Mouse (Mus musculus) mouse trophoblast stem cell (cell line): Measurements from ENCODE around the gene Slc5a4a.

Experiments
- in situ Hi-C, 2 experiments: fragments of 300-500 bp; cut with MseI, MboI; formaldehyde crosslinking; loops; 2 replicates in 1 of 2; 3 replicates in 1 of 2; pipeline ENCODE4 v1.15.1; 2025

Slc5a4a gene

DNA sequence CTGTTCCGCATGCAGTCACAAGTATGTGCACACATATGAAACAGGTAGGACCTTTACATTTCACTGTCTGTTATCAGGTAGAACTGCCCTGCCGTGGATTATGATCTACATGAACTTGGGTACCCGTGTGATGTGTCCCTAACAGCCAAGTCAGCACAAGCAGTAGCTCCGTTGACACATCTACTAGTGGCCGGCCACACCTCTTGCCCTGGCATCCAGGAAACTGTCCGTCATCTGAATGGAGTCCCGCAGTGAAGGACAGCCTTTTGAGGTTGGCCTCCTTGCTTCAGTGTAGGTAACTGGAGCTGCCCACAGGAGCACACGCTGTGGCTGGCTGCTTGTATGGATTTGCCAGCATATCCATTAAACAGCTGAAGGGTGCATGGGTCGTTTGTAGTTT lies 71.0 kb downstream of the Slc5a4a start:
- in situ Hi-C loops, result no loop called here

DNA sequence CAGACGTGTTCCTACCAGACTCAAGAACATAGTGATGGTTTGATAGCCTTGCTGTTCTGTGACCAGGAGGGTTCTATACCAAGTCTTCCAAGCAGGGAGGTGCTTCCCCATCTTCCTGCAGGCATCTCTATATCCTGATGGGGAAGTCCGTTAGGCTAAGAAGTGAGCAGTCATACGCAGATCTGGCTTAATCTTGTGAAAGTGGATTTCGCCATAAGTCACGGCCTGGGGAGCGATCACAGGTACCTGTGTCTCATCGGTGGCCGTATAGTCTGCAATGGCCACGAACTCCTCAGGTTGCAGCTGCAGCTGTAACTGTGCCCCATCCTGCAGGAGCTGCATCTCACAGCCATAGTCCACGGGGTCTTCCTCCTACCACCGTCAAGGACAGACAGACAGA lies 78.7 kb downstream of the Slc5a4a start:
- in situ Hi-C loops, result no loop called here

DNA sequence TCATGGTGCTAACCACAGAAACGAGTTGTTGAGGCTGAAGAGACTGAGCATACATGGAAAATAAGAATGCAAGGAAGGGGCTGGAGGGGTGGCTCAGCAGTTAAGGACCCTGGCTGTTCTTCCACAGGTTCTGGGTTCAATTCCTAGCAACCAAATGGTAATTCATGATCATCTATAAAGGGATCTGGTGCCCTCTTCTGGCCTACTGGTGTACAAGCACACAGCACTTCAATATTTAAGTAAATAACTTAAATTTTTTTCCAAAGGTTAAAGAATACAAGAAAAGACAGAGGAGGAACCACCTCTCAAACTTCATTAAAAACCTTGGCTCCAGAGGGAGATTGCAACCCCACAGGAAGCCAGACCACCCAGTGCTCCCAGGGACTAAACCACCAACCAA lies 82.4 kb downstream of the Slc5a4a start:
- in situ Hi-C loops, result no loop called here

DNA sequence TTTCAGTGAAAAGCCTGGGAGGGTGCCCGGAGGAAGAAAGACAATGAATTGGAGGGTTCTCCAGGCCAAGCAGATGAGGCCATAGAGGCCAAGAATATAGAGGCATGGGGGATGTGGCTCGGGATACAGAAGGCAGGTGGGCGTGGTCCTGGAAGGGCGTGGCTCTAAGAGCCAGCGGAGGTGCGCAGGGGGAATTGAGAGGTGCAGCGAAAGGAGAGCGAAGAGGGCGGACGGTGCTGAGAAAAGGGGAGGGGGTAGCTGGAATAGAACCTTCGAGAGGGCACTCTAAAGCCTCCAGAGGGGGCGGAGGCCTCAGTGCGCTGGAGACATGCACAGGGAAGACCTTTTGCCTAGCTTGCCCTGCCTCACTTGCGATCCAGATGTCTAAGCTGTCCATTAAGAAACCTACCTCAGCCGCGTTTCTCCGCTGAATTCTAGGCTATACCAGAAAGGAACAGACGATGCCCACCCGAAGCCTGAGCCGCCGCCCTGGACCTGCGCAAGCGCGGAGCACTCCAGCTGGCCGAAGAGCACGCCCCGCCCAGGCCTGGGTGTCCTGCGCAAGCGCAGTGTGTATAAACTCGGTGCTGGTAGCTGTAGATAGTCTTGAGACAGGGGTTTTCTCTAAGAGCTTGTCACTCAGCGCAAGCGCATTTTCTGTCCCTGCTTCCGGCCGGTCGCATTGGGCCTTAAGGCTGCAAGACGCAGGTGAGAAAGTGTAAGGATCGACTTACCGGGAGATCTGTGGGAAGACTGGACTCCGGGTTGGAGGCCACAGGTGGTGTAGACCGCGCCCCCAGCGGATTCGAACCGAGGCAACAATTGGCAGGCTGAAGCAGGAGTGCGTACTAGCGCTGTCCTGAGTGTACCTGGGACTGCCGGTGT lies 90.3 kb downstream of the Slc5a4a start, which contains the start of gene Prmt2:
TSS of gene Prmt2 (minus strand) at position 525 of the 885 bp plus-strand sequence.
- in situ Hi-C loops, result no loop called here
